Mouse (Mus musculus): ENCODE results near the gene Cdhr2. TPM values are rescaled to one million over a fixed set of nuclear protein-coding genes. Genes with fewer than 3 reads are reported as not detected.

Gene Cdhr2
- polyA plus RNA-seq, 1 experiment from 2014 or later = not detected

DNA sequence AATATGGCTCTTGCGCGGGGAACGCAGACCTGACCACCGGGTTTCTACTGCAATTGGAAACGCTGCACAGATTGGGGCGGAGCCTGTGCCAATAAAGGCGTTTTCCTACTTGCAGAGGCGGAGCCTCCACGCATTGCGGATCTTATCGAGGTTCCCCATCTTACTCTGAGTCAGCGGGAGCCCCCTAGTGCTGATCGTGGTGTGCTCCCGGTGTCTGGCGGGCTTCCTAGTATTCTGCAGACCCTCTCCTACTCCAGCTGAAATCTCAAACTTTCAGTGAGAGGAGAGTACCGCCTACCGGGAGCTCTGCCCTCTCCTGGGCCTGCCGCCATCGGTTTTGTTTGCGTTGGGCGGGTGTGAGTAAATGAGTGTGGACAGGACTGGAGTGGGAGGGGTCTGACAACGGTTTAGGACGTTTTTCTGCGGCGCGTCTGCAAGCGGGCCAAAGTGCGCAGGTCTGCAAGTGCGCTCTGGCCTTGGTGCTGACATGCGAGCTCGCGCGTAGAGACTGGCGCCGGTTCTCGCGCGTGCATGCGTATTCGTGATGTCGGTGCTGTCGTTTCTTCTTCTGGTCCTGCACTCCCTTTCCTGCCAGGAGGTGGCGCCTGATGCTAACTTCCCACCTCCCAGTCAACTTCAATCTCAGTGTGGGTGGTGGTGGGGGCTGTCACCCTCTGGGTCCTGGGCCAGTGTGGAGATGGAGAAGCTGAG, 56.9 kb downstream of the Cdhr2 start:
- peaks cover 18% of the 10 kb centered on the region for H3K27me3 ChIP-seq (ENCODE audit: control insufficient read depth, insufficient read depth, low read length)
- peak overlapping the region; percentile 54 for H3K4me2 ChIP-seq (ENCODE audit: low read depth, severe bottlenecking)
- DNase-seq (ENCODE audit: low spot score) = peak; percentile 95
- H3K4me3 ChIP-seq (ENCODE audit: low read depth, low read length) = peak overlapping the region; percentile 30
- H3K9me3 ChIP-seq (ENCODE audit: control insufficient read depth, low read length) = no peaks in the 10 kb centered on the region
- H3K4me1 ChIP-seq (ENCODE audit: control insufficient read depth, insufficient read depth, low read length) = peaks cover 17% of the 10 kb centered on the region
- no peaks in the 10 kb centered on the region for H3K36me3 ChIP-seq (ENCODE audit: control insufficient read depth, insufficient read depth, low read length)
- ATAC-seq (ENCODE audit: insufficient number of reproducible peaks, low FRiP score, low TSS enrichment, low read depth) = peak; percentile 81
- no peak overlapping the region for H3K27ac ChIP-seq (replicated peaks; ENCODE audit: low read depth, low read length)
- no peak overlapping the region for H3K9ac ChIP-seq (ENCODE audit: low read length)
- WGBS = under 1% methylated on average over 43 of the region's 43 CpGs

DNA sequence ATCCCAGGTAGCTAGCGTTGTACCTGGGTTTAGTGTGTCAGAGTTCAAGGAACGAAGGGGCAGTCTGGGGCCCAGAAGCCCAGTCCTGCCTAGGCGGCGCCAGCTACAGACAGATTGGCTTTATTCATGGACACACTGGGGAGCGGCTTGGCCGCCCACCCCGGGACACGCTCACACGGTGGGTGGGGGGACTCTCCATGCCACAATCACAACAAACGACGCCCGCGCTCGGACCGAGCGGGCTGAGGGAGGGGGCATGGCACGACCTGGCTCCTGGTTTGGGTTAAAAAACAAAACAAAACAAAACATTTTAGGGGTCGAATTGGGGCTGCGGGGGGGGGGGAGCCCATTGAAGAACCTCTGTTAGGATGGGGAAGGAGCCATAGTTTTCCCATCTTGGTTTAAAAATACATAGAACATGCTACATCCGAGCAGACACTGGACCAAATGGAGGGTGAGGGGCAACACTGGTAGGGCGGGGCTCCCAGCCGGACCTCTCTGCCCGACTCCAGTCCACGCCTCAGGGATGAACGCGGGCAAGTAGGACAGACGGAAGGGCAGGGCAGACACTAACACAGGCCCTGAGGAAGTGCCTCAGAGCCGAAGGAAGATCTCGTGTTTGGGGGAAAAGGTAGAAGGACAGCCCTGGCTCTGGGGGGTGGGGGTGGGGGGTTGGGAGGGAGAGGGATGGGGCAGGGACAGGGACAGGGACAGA, 57.7 kb downstream of the Cdhr2 start:
- ATAC-seq (ENCODE audit: insufficient number of reproducible peaks, low FRiP score, low TSS enrichment, low read depth) = no peak; the same call in 1 of the 2 replicates
- no peak overlapping the region for H3K4me3 ChIP-seq (ENCODE audit: low read depth, low read length)
- peaks cover 17% of the 10 kb centered on the region for H3K4me1 ChIP-seq (ENCODE audit: control insufficient read depth, insufficient read depth, low read length)
- no peak overlapping the region for H3K27ac ChIP-seq (replicated peaks; ENCODE audit: low read depth, low read length)
- 1% methylated on average over 29 of the region's 29 CpGs for WGBS
- DNase-seq (ENCODE audit: low spot score) = no peak
- H3K36me3 ChIP-seq (ENCODE audit: control insufficient read depth, insufficient read depth, low read length) = no peaks in the 10 kb centered on the region
- H3K4me2 ChIP-seq (ENCODE audit: low read depth, severe bottlenecking) = peak overlapping the region; percentile 54; the same call in 1 of the 2 replicates
- H3K27me3 ChIP-seq (ENCODE audit: control insufficient read depth, insufficient read depth, low read length) = peaks cover 25% of the 10 kb centered on the region
- H3K9ac ChIP-seq (ENCODE audit: low read length) = no peak overlapping the region
- no peaks in the 10 kb centered on the region for H3K9me3 ChIP-seq (ENCODE audit: control insufficient read depth, low read length)

DNA sequence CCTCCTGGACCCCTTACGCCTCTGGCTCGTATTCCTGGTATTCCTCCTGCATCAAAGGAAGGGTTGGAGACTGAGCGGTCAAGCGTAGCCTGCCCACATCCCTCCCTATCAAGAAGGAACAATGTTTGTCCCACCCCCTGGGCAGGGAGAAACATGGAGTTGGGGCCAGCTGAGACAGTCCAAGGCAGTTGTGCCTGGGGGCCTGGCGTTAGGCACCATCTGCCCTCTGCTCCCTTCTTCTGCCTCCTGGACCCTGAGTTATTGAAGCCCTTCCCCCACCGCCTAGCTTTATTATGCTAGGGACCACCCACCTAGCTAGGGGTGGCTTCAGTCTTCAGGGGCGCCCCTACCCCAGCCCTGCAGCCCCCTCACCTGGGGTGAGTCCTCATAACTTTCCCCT, 58.2 kb downstream of the Cdhr2 start:
- peaks cover 31% of the 10 kb centered on the region for H3K27me3 ChIP-seq (ENCODE audit: control insufficient read depth, insufficient read depth, low read length)
- no peak overlapping the region for H3K9ac ChIP-seq (ENCODE audit: low read length)
- H3K36me3 ChIP-seq (ENCODE audit: control insufficient read depth, insufficient read depth, low read length) = no peaks in the 10 kb centered on the region
- H3K4me2 ChIP-seq (ENCODE audit: low read depth, severe bottlenecking) = no peak overlapping the region
- no peak overlapping the region for H3K4me3 ChIP-seq (ENCODE audit: low read depth, low read length)
- no peak overlapping the region for H3K27ac ChIP-seq (replicated peaks; ENCODE audit: low read depth, low read length)
- DNase-seq (ENCODE audit: low spot score) = no peak
- whole genome bisulfite sequencing = 20% methylated on average over 7 of the region's 7 CpGs
- ATAC-seq (ENCODE audit: insufficient number of reproducible peaks, low FRiP score, low TSS enrichment, low read depth) = no peak
- H3K9me3 ChIP-seq (ENCODE audit: control insufficient read depth, low read length) = no peaks in the 10 kb centered on the region
- H3K4me1 ChIP-seq (ENCODE audit: control insufficient read depth, insufficient read depth, low read length) = peaks cover 17% of the 10 kb centered on the region

DNA sequence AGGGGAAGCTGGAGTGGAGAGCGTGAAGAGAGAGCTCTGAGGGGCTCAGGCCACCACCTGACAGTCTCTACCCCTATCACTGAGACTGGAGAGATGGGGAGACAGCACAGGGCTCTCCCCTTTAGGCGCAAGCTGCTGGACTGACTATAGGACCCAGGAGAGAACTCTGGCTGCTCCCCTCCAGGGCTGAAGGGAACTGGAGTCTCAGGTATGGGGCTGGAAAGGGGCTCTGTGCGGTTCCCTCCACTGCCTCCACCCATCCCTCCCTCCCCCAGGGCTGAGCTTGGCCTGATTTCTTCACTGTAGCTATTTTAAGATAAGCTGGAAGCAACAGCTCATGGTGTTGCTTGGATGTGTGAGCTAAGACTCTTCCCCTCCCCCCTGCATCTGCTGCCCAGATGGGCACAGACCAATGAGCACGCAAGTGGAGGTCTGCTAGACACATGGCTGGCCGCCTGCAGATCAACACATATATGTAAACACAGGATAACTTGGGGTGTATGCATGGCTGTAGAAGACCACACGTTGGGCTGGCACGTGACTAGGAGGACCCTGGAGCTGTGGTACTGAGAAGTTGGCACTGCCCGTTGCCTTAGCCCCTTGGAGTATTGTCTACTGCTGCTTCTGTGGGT, 59.0 kb downstream of the Cdhr2 start:
- Histone ChIP-seq H3K4me2 (ENCODE audit: low read depth, severe bottlenecking) (no peak overlapping the region), H3K27ac (replicated peaks; ENCODE audit: low read depth, low read length) (no peak overlapping the region), H3K36me3 (ENCODE audit: control insufficient read depth, insufficient read depth, low read length) (no peaks in the 10 kb centered on the region), H3K4me3 (ENCODE audit: low read depth, low read length) (no peak overlapping the region), H3K4me1 (ENCODE audit: control insufficient read depth, insufficient read depth, low read length) (peaks cover 17% of the 10 kb centered on the region), H3K27me3 (ENCODE audit: control insufficient read depth, insufficient read depth, low read length) (peaks cover 38% of the 10 kb centered on the region), H3K9me3 (ENCODE audit: control insufficient read depth, low read length) (no peaks in the 10 kb centered on the region), H3K9ac (ENCODE audit: low read length) (no peak overlapping the region)
- DNase-seq (ENCODE audit: low spot score) = peak; percentile 66
- no peak for ATAC-seq (ENCODE audit: insufficient number of reproducible peaks, low FRiP score, low TSS enrichment, low read depth)
- 47% methylated on average over 8 of the region's 8 CpGs for WGBS

DNA sequence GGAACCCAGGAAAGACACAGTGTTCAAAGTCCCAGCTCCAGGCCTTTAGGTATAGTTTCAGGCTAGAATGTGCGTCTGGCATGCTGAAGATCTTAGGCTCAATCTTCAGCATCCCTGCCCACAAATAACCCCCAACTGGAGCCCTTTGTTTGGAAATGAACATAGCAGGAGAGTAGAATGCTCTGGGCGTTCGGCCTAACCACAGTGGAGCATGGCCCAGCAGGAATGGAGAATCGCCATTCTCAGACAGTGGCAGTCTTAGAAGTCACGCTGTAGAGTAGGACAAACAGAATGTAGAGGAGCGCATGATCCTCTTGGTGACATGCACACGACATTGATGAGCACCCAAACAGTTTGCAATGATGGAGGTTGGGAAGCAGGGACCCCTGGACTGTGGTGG, 59.6 kb downstream of the Cdhr2 start:
- Histone ChIP-seq H3K36me3 (ENCODE audit: control insufficient read depth, insufficient read depth, low read length) (no peaks in the 10 kb centered on the region), H3K4me2 (ENCODE audit: low read depth, severe bottlenecking) (no peak overlapping the region), H3K4me1 (ENCODE audit: control insufficient read depth, insufficient read depth, low read length) (peaks cover 17% of the 10 kb centered on the region), H3K9me3 (ENCODE audit: control insufficient read depth, low read length) (no peaks in the 10 kb centered on the region), H3K9ac (ENCODE audit: low read length) (no peak overlapping the region), H3K4me3 (ENCODE audit: low read depth, low read length) (no peak overlapping the region), H3K27me3 (ENCODE audit: control insufficient read depth, insufficient read depth, low read length) (peaks cover 43% of the 10 kb centered on the region), H3K27ac (replicated peaks; ENCODE audit: low read depth, low read length) (no peak overlapping the region)
- DNase-seq (ENCODE audit: low spot score) (no peak), ATAC-seq (ENCODE audit: insufficient number of reproducible peaks, low FRiP score, low TSS enrichment, low read depth) (no peak)
- 86% methylated on average over 7 of the region's 7 CpGs for WGBS

DNA sequence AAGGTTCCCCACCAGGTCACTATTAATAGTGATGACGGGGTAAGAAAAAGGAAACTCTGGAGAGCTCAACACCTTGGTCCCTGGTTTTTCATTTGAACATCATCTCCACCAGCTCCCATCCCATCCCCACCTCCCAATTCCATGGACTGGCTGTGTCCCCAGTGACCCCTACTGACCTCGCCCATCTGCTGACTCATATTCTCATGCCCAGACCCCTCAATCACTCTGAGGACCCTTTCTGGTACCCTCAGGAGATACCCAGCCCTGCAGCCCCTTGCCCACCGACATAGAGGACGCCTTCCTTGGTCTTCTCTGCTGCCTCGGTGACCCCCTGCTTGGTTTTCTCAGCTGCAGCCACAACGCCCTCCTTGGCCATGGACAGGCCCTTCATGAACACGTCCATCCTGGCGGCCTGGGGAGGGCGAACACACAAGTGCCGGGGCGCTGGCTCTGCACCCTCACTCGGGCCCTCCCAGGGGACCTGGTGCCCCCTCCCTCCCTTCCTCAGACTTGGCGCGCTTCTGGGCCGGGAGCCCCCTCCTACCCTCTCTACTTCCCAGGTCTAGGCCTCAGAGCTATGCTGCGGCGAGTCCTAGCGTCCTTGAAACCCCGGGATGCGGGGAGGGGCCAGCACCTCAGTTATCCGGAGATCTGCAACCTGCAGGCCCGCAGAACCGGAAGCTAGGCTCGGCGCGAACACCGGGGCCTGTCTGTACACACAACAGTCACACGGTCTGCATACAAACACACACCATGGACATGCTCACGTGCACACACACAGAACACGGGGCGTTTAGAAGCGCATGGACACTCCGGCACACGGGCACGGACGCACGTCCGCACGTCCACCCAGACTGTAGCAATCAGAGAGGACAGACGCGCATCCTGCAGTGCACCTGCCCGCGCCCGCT, 64.3 kb downstream of the Cdhr2 start:
- ATAC-seq (ENCODE audit: insufficient number of reproducible peaks, low FRiP score, low TSS enrichment, low read depth) = no peak
- peaks cover 54% of the 10 kb centered on the region for H3K27me3 ChIP-seq (ENCODE audit: control insufficient read depth, insufficient read depth, low read length)
- WGBS = 4% methylated on average over 44 of the region's 44 CpGs

DNA sequence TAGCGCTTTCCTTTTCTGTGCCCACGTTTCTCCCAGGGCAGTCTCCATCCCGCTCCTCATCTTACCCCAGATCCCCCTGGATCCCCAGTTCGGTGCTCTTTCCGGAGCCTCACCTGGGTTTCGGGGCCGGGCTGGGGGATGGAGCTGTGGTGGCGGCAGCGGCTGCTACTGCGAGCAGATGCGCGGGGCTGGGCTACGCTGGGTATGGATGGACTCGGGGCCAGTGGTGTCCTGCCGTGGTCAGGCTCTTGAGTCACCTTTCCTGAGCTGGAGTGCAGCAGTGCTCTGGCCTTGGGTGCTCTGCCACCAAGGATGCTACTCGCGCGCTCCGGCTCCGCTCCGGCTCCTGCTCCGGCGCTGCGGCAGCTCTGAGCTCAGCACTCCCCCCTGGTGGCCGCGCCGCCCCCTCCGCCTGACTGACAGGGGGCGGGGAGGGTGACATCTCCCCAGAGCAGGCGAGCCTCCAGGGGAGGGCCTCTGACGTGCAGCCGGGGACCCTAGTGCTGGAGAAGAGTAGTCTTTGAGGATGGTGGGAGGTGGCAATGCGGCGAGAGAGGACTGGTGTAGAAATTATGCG, 65.0 kb downstream of the Cdhr2 start, which contains the start of gene Sncb:
Gene Sncb, minus strand, starts transcription at position 404 of the 577 bp plus-strand sequence.
- Histone ChIP-seq H3K27ac (replicated peaks; ENCODE audit: low read depth, low read length) (no peak within 1 kb of the TSS), H3K27me3 (ENCODE audit: control insufficient read depth, insufficient read depth, low read length) (peaks cover 52% of the 10 kb centered on the region), H3K4me1 (ENCODE audit: control insufficient read depth, insufficient read depth, low read length) (no peaks in the 10 kb centered on the region; the same call in 1 of the 2 replicates), H3K9ac (ENCODE audit: low read length) (no peak within 1 kb of the TSS), H3K9me3 (ENCODE audit: control insufficient read depth, low read length) (no peaks in the 10 kb centered on the region), H3K4me2 (ENCODE audit: low read depth, severe bottlenecking) (peak within 1 kb of the TSS; percentile 49), H3K4me3 (ENCODE audit: low read depth, low read length) (peak within 1 kb of the TSS; percentile 26), H3K36me3 (ENCODE audit: control insufficient read depth, insufficient read depth, low read length) (no peaks in the 10 kb centered on the region)
- ATAC-seq (ENCODE audit: insufficient number of reproducible peaks, low FRiP score, low TSS enrichment, low read depth) = no peak
- WGBS = 2% methylated on average over 35 of the region's 35 CpGs
- DNase-seq (ENCODE audit: low spot score) = peak; percentile 77

More for the DNA sequence above, 64.3 kb downstream of the Cdhr2 start:
- peak overlapping the region; percentile 49 for H3K4me2 ChIP-seq (ENCODE audit: low read depth, severe bottlenecking)
- H3K36me3 ChIP-seq (ENCODE audit: control insufficient read depth, insufficient read depth, low read length) = no peaks in the 10 kb centered on the region
- no peak overlapping the region for H3K27ac ChIP-seq (replicated peaks; ENCODE audit: low read depth, low read length)
- H3K9me3 ChIP-seq (ENCODE audit: control insufficient read depth, low read length) = no peaks in the 10 kb centered on the region
- H3K9ac ChIP-seq (ENCODE audit: low read length) = no peak overlapping the region
- DNase-seq (ENCODE audit: low spot score) = peak; percentile 25
- no peaks in the 10 kb centered on the region; the same call in 1 of the 2 replicates for H3K4me1 ChIP-seq (ENCODE audit: control insufficient read depth, insufficient read depth, low read length)
- peak overlapping the region; percentile 26 for H3K4me3 ChIP-seq (ENCODE audit: low read depth, low read length)

Measured in limb, embryonic 11.5 days (tissue).